In genomic region chr2:74753711-74754110, GRCm38 (mm10) we compare ENCODE assay signal across 33 mouse cellular contexts. TPM values are rescaled to one million over a fixed set of nuclear protein-coding genes. Genes with fewer than 3 reads are reported as not detected.
DNase-seq lines count a peak whose midpoint lies in the region; ATAC-seq and TF ChIP-seq lines count a peak whose summit lies in the region.
"Had no signal": no experiment of that assay in that cellular context is flagged by ENCODE, and none has a peak within 500 bp of the region (broad histone marks: within the 10 kb centered on the region; RNA-seq: fewer than 3 reads in every experiment).

No protein-coding gene starts in this region.

- 24% methylated on average over 5 of the region's 5 CpGs for whole genome bisulfite sequencing in kidney, embryonic 14.5 days
- WGBS in kidney, adult 2 months, result 80% methylated on average over 5 of the region's 5 CpGs
- 27% methylated on average over 5 of the region's 5 CpGs for WGBS in neural tube, embryonic 12.5 days

- peaks cover 26% of the 10 kb centered on the region for H3K4me1 ChIP-seq in kidney, embryonic 14.5 days (ENCODE audit: control insufficient read depth, insufficient read depth, low read length)
- H3K4me1 ChIP-seq in kidney, adult 2 months (ENCODE audit: control insufficient read depth, insufficient read depth, low read length), result 0 out of 2 replicates have a peak, but pooled peaks cover 3% of the 10 kb centered on the region
- H3K4me1 ChIP-seq in testis, adult 2 months (ENCODE audit: control insufficient read depth, insufficient read depth, low read length), result peaks cover 22% of the 10 kb centered on the region
- peaks cover 46% of the 10 kb centered on the region for H3K4me1 ChIP-seq in neural tube, embryonic 12.5 days

- TF ChIP-seq POLR2A in kidney, adult 2 months (IDR thresholded peaks at IDR 0.05; ENCODE audit: low read depth, low read length), result no peak
- no peak for TF ChIP-seq POLR2A in testis, adult 2 months (IDR thresholded peaks at IDR 0.05; ENCODE audit: control insufficient read depth, low read depth, low read length)

- H3K4me2 ChIP-seq in kidney, embryonic 14.5 days (replicated peaks; ENCODE audit: low read depth, low read length), result no peak overlapping the region; the same call in 1 of the 2 replicates
- peak overlapping the region; percentile 75 for H3K4me2 ChIP-seq in neural tube, embryonic 12.5 days (replicated peaks)

- no peak for DNase-seq in kidney, adult 2 months
- no peak for DNase-seq in testis, postnatal 10 days (ENCODE audit: low spot score)
- no peak for DNase-seq in right cerebral cortex, adult 18-20 months
- DNase-seq: adrenal gland, postnatal 36 days; cerebellum, adult 18-20 months; cerebellum, postnatal 14 days; gastrocnemius, postnatal 10 days; heart, postnatal 10 days; kidney, adult 8-10 months; layer of hippocampus, postnatal 36 days; left cerebral cortex, postnatal 4 days; liver; lung, adult 2 months; lung, postnatal 10 days; right cerebral cortex, postnatal 4 days; thymus, postnatal 4 days had no signal

- no peak overlapping the region for H3K9ac ChIP-seq in kidney, embryonic 14.5 days (ENCODE audit: low read depth, low read length)
- H3K9ac ChIP-seq in neural tube, embryonic 12.5 days, result no peak overlapping the region
- H3K9ac ChIP-seq: embryonic facial prominence, embryonic 15.5 days; forebrain, embryonic 13.5 days; intestine, embryonic 15.5 days; liver, embryonic 14.5 days; midbrain, embryonic 15.5 days had no signal

- no peak for ATAC-seq in kidney, embryonic 14.5 days (ENCODE audit: low FRiP score, low TSS enrichment)
- ATAC-seq in neural tube, embryonic 12.5 days (ENCODE audit: low FRiP score, low read depth), result no peak
- ATAC-seq in inflammation-experienced regulatory T-cells, adult 6 months, result no peak
- ATAC-seq: CD4-positive, CD25-positive, alpha-beta regulatory T cell, adult 4 months; forebrain, embryonic 13.5 days; midbrain, embryonic 15.5 days had no signal

- H3K36me3 ChIP-seq in kidney, embryonic 14.5 days (ENCODE audit: control insufficient read depth, insufficient read depth, low read length), result no peaks in the 10 kb centered on the region
- no peaks in the 10 kb centered on the region for H3K36me3 ChIP-seq in kidney, adult 2 months (ENCODE audit: control insufficient read depth, insufficient read depth, low read length)
- H3K36me3 ChIP-seq in testis, adult 2 months (ENCODE audit: control insufficient read depth, insufficient read depth, low read length), result no peaks in the 10 kb centered on the region
- H3K36me3 ChIP-seq in neural tube, embryonic 12.5 days, result no peaks in the 10 kb centered on the region
- H3K36me3 ChIP-seq: embryonic facial prominence, embryonic 10.5 days; embryonic facial prominence, embryonic 15.5 days; heart, embryonic 13.5 days; intestine, embryonic 15.5 days; midbrain, embryonic 15.5 days had no signal

- TF ChIP-seq CTCF in kidney, adult 2 months (conservative IDR thresholded peaks at IDR 0.05; ENCODE audit: insufficient read depth, insufficient read length, low read depth, low read length), result no peak
- TF ChIP-seq CTCF in testis, adult 2 months (IDR thresholded peaks at IDR 0.05; ENCODE audit: control insufficient read depth, insufficient read depth, insufficient replicate concordance, low read depth, low read length), result no peak

- 0 out of 2 replicates have a peak, but pooled peaks cover 4% of the 10 kb centered on the region for H3K9me3 ChIP-seq in kidney, embryonic 14.5 days (ENCODE audit: control insufficient read depth, low read length)
- no peaks in the 10 kb centered on the region for H3K9me3 ChIP-seq in neural tube, embryonic 12.5 days
- H3K9me3 ChIP-seq: embryonic facial prominence, embryonic 10.5 days; embryonic facial prominence, embryonic 15.5 days; forebrain, embryonic 13.5 days; heart, embryonic 13.5 days; intestine, embryonic 15.5 days; midbrain, embryonic 15.5 days had no signal

- peaks cover 7% of the 10 kb centered on the region; the same call in 1 of the 2 replicates for H3K27me3 ChIP-seq in kidney, embryonic 14.5 days (ENCODE audit: control insufficient read depth, insufficient read depth, low read length)
- H3K27me3 ChIP-seq in kidney, adult 2 months (replicated peaks; ENCODE audit: control insufficient read depth, insufficient read depth, low read length), result peaks cover 4% of the 10 kb centered on the region; the same call in 1 of the 2 replicates
- H3K27me3 ChIP-seq in testis, adult 2 months (ENCODE audit: control insufficient read depth, insufficient read depth, low read length), result peaks cover 10% of the 10 kb centered on the region
- no peaks in the 10 kb centered on the region for H3K27me3 ChIP-seq in neural tube, embryonic 12.5 days (replicated peaks)

- no peak overlapping the region; the same call in 1 of the 2 replicates for H3K4me3 ChIP-seq in kidney, embryonic 14.5 days (ENCODE audit: low read length)
- H3K4me3 ChIP-seq in kidney, adult 2 months (ENCODE audit: insufficient read depth, low read depth, low read length), result no peak overlapping the region
- peak overlapping the region; percentile 80; the same call in 1 of the 2 replicates for H3K4me3 ChIP-seq in testis, adult 2 months (ENCODE audit: control insufficient read depth, low read depth, low read length)
- H3K4me3 ChIP-seq in neural tube, embryonic 12.5 days, result no peak overlapping the region; the same call in 1 of the 2 replicates
- H3K4me3 ChIP-seq: forebrain, embryonic 13.5 days had no signal

- 0 out of 2 replicates have a peak overlapping the region, but pooled peaks have one; percentile 20 for H3K27ac ChIP-seq in kidney, embryonic 14.5 days (ENCODE audit: low read depth, low read length)
- H3K27ac ChIP-seq in kidney, adult 2 months (ENCODE audit: insufficient read depth, low read depth, low read length), result no peak overlapping the region
- no peak overlapping the region for H3K27ac ChIP-seq in testis, adult 2 months (ENCODE audit: control insufficient read depth, insufficient read depth, low read depth, low read length)
- H3K27ac ChIP-seq in neural tube, embryonic 12.5 days, result no peak overlapping the region
- H3K27ac ChIP-seq: embryonic facial prominence, embryonic 15.5 days; forebrain, embryonic 13.5 days; heart, embryonic 13.5 days; intestine, embryonic 15.5 days; liver, embryonic 14.5 days; macrophage; midbrain, embryonic 15.5 days; stomach, postnatal 0 days had no signal

RNA-seq across cellular contexts. Expression of gene Hoxd1, which starts 9.1 kb away (rescaled TPM):
- 1.8 and 1.9 TPM in 2 replicates for polyA plus RNA-seq in kidney, embryonic 14.5 days (2014; fragmentation: Nextera tagmentation; extraction: Ambion mirVana)
- 0.04 and 0.08 TPM in 2 replicates for polyA plus RNA-seq in kidney, adult 2 months (2012; rRNA removed)
- not detected in 2 replicates for polyA plus RNA-seq in testis, adult 2 months (2012; rRNA removed)
- polyA plus RNA-seq in neural tube, embryonic 12.5 days (2016; fragmentation: Nextera tagmentation; extraction: Ambion mirVana), result 6.8 and 7.8 TPM in 2 replicates
- polyA plus RNA-seq in inflammation-experienced regulatory T-cells, adult 6 months (2017; shearing (Covaris generic)), result not detected
- polyA plus RNA-seq: CD4-positive, CD25-positive, alpha-beta regulatory T cell, adult 4 months; forebrain, embryonic 13.5 days; heart, embryonic 13.5 days; liver, embryonic 14.5 days; lung, adult 2 months; macrophage; midbrain, embryonic 15.5 days; spleen, adult 2 months; stomach, postnatal 0 days; thymus, postnatal 0 days had no signal

RNA-seq across cellular contexts. Expression of gene Gm28230, which starts 27.2 kb away (rescaled TPM):
- 2.3 and 4.0 TPM in 2 replicates for polyA plus RNA-seq in kidney, embryonic 14.5 days (2014; fragmentation: Nextera tagmentation; extraction: Ambion mirVana)
- polyA plus RNA-seq in kidney, adult 2 months (2012; rRNA removed), result 5.5 and 7.8 TPM in 2 replicates
- 0.46 and 1.2 TPM in 2 replicates for polyA plus RNA-seq in testis, adult 2 months (2012; rRNA removed)
- 6.9 and 9.1 TPM in 2 replicates for polyA plus RNA-seq in neural tube, embryonic 12.5 days (2016; fragmentation: Nextera tagmentation; extraction: Ambion mirVana)
- not detected for polyA plus RNA-seq in inflammation-experienced regulatory T-cells, adult 6 months (2017; shearing (Covaris generic))
- polyA plus RNA-seq: CD4-positive, CD25-positive, alpha-beta regulatory T cell, adult 4 months; cortical plate, adult 2 months; embryonic facial prominence, embryonic 10.5 days; forebrain, embryonic 13.5 days; liver, embryonic 14.5 days; macrophage; midbrain, embryonic 15.5 days; spleen, adult 2 months; stomach, postnatal 0 days; thymus, postnatal 0 days had no signal

RNA-seq across cellular contexts. Expression of gene Hoxd4, which starts 42.0 kb away (rescaled TPM):
- 6.3 and 18.7 TPM in 2 replicates for polyA plus RNA-seq in kidney, embryonic 14.5 days (2014; fragmentation: Nextera tagmentation; extraction: Ambion mirVana)
- 20.3 and 31.4 TPM in 2 replicates for polyA plus RNA-seq in kidney, adult 2 months (2012; rRNA removed)
- polyA plus RNA-seq in testis, adult 2 months (2012; rRNA removed), result 3.3 and 5.3 TPM in 2 replicates
- 14.2 and 16.0 TPM in 2 replicates for polyA plus RNA-seq in neural tube, embryonic 12.5 days (2016; fragmentation: Nextera tagmentation; extraction: Ambion mirVana)
- not detected for polyA plus RNA-seq in inflammation-experienced regulatory T-cells, adult 6 months (2017; shearing (Covaris generic))
- polyA plus RNA-seq: CD4-positive, CD25-positive, alpha-beta regulatory T cell, adult 4 months; cortical plate, adult 2 months; embryonic facial prominence, embryonic 10.5 days; forebrain, embryonic 13.5 days; heart, embryonic 13.5 days; macrophage; midbrain, embryonic 15.5 days; thymus, postnatal 0 days had no signal

RNA-seq across cellular contexts. Expression of gene Hoxd3, which starts 42.0 kb away (rescaled TPM):
- polyA plus RNA-seq in kidney, embryonic 14.5 days (2014; fragmentation: Nextera tagmentation; extraction: Ambion mirVana), result 12.3 and 12.6 TPM in 2 replicates
- polyA plus RNA-seq in kidney, adult 2 months (2012; rRNA removed), result 10.2 and 10.7 TPM in 2 replicates
- polyA plus RNA-seq in testis, adult 2 months (2012; rRNA removed), result 0.48 and 1.4 TPM in 2 replicates
- 55.9 and 68.9 TPM in 2 replicates for polyA plus RNA-seq in neural tube, embryonic 12.5 days (2016; fragmentation: Nextera tagmentation; extraction: Ambion mirVana)
- not detected for polyA plus RNA-seq in inflammation-experienced regulatory T-cells, adult 6 months (2017; shearing (Covaris generic))
- polyA plus RNA-seq: CD4-positive, CD25-positive, alpha-beta regulatory T cell, adult 4 months; cortical plate, adult 2 months; forebrain, embryonic 13.5 days; macrophage; spleen, adult 2 months had no signal

RNA-seq across cellular contexts. Expression of gene Hoxd8, which starts 49.3 kb away (rescaled TPM):
- polyA plus RNA-seq in kidney, embryonic 14.5 days (2014; fragmentation: Nextera tagmentation; extraction: Ambion mirVana), result 45.0 and 45.2 TPM in 2 replicates
- 45.8 and 46.2 TPM in 2 replicates for polyA plus RNA-seq in kidney, adult 2 months (2012; rRNA removed)
- 23.1 and 23.6 TPM in 2 replicates for polyA plus RNA-seq in testis, adult 2 months (2012; rRNA removed)
- polyA plus RNA-seq in neural tube, embryonic 12.5 days (2016; fragmentation: Nextera tagmentation; extraction: Ambion mirVana), result 20.8 and 21.4 TPM in 2 replicates
- not detected for polyA plus RNA-seq in inflammation-experienced regulatory T-cells, adult 6 months (2017; shearing (Covaris generic))
- polyA plus RNA-seq: CD4-positive, CD25-positive, alpha-beta regulatory T cell, adult 4 months; cortical plate, adult 2 months; embryonic facial prominence, embryonic 10.5 days; forebrain, embryonic 13.5 days; macrophage had no signal
